Mouse (Mus musculus) bone marrow, adult 2 months (tissue): ENCODE results near the gene Ttc14. TPM values are rescaled to one million over a fixed set of nuclear protein-coding genes. Genes with fewer than 3 reads are reported as not detected.

Experiments
- H3K27ac ChIP-seq: fragments of 200-500 bp; 2 replicates; pipeline ENCODE4 v1.5.1; 2012; ENCODE audit warnings: low read depth, mild to moderate bottlenecking, control low read depth, inconsistent platforms, low read length; ENCODE audit not compliant: control insufficient read depth, poor library complexity, insufficient read depth
- H3K4me1 ChIP-seq: fragments of 200-500 bp; 2 replicates; pipeline ENCODE4 v1.6.1; 2011; ENCODE audit warnings: low read length; ENCODE audit not compliant: control insufficient read depth, insufficient read depth
- H3K4me3 ChIP-seq: fragments of 200-500 bp; replicated peaks from 2 replicates; pipeline ENCODE3; 2011; ENCODE audit warnings: mild to moderate bottlenecking, low read depth, low read length, control low read depth; ENCODE audit not compliant: control insufficient read depth
- CTCF ChIP-seq: fragments of 200-500 bp; IDR thresholded peaks from 2 replicates; pipeline ENCODE4 v1.5.1; 2011; ENCODE audit warnings: low read length, control low read depth; ENCODE audit not compliant: control insufficient read depth, insufficient read depth
- POLR2A ChIP-seq: fragments of 200-500 bp; IDR thresholded peaks from 2 replicates; pipeline ENCODE4 v1.6.1; 2011; ENCODE audit warnings: low read depth, mild to moderate bottlenecking, control low read depth, low read length, borderline replicate concordance; ENCODE audit not compliant: control insufficient read depth
- WGBS: fragments of 180-500 bp; shearing (Covaris S2); methylation state at CpG from one replicate; pipeline ENCODE4 v1.1.7; 2018; 5-methylcytosine and 5-hydroxymethylcytosine counted together
- polyA plus RNA-seq: library from polyadenylated mRNA; stranded (reverse); fragments of >200 nt; gene quantifications from 2 replicates; pipeline ENCODE4 v1.2.4, GENCODE M21; 2011; ENCODE audit warnings: low replicate concordance; ENCODE audit not compliant: missing spikeins, insufficient read depth, insufficient read length

The Ttc14 gene
- polyA plus RNA-seq: 17.1 and 22.1 TPM in 2 replicates

DNA sequence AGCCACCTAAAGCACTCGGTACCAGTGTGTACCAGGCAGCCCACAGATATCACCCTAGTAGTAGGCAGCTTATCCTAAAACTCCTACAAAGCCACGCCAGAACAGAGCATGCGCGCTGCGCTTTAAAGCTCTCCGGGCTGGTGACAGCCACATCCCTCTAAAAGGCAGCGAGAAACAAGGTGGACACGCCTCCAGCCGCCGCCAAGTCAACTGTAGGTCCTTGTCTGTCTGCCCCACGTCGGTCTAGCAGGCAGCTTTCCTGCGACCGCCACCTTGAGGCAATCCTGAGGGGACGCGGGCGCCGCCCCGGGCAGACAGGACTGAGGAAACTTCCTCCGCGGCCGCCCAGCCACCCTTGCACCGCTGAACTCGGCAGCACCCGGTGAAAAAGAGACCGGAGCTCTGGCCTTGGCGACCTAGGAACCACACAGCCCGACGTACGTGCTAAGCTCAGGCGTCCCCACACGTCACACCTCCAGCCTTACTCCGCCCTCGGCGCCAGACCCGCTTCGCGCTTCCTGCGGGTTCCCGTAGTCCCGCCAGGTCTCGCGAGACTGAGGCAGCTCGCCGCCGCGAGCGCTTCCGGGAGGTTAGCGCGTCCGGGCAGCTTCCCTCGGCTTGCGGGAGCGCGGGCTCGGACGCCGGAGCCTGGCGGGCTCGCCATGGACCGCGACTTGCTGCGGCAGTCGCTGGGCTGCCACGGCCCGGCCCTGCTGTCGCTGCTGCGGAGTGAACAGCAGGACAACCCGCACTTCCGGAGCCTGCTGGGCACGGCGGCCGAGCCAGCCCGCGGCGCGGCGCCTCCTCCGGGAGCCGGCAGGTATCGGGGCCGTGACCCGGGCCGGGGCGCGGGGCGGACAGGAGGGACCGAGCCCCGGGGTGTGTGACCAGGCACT, at the start of gene Ttc14:
TSS of gene Ttc14 (plus strand) at position 216 of the 896 bp plus-strand sequence.
- no peaks in the 10 kb centered on the region for H3K4me1 ChIP-seq
- WGBS: under 1% methylated on average over 90 of the region's 90 CpGs
- H3K4me3 ChIP-seq: peak within 1 kb of the TSS; percentile 96
- H3K27ac ChIP-seq: peak within 1 kb of the TSS; percentile 100
- TF ChIP-seq POLR2A: peak; percentile 94; the same call in 1 of the 2 replicates
- TF ChIP-seq CTCF: peak; percentile 18; the same call in 1 of the 2 replicates

DNA sequence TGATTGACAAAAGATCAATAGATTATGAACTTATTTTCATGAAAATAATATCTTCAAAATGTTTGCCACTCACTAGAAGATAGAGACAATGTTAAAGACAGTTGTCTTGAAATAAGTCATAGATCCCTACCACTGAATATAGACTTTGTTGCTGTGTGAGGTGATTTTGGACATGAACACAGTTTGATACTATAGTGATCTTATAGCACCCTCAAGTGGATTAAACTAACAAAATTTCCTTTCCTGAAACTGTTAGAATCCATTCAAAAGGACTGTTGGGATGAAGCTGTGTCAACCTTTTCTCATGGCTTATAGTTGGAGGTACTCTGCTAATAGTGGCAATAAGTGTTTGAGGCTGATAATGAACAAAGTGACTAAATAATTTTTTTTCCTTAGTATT, 8.7 kb upstream of the Ttc14 start:
- Histone ChIP-seq H3K27ac (no peak overlapping the region), H3K4me3 (no peak overlapping the region), H3K4me1 (no peaks in the 10 kb centered on the region)
- TF ChIP-seq POLR2A (no peak), CTCF (no peak)

DNA sequence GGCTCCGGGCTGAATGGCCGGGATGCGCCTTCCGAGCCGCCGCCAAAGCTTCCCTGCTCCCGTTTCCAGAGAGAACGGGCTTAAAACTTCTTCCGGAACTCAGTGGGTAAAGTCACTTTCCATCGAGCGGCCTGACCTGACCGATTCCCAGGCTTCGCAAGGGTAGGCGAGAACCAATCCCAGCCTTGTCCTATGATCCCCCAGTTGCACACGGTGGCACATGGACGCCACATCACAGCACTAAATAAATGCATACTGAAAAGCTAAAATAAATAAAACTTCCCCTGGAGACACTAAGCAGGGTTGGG, 835 bp downstream of the Ttc14 start:
- whole genome bisulfite sequencing: under 1% methylated on average over 16 of the region's 16 CpGs
- no peaks in the 10 kb centered on the region for H3K4me1 ChIP-seq
- TF ChIP-seq POLR2A (no peak), CTCF (no peak)
- H3K4me3 ChIP-seq: peak overlapping the region; percentile 96
- peak overlapping the region; percentile 100 for H3K27ac ChIP-seq

DNA sequence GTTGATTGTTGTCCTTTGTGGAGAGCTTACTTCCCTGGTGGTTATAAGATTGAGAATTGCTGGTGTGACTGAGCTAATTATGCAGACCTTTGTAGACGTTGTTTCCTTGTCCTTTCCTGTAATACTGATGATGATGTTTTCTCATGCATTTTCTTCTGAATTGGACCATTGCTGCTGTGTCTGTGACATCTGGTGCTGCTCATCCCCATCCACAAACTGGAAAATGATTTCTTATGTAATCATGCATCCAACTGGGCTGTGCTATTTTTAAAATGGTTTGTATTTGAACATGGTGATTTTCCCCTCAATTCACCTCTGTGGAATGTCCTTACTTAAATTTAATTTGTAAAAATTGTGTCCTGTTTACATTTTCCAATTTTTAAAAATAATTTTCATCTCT, 7.5 kb downstream of the Ttc14 start:
- TF ChIP-seq POLR2A: no peak
- no peak for TF ChIP-seq CTCF
- 89% methylated on average over 1 of the region's 1 CpGs for WGBS
- Histone ChIP-seq H3K27ac (no peak overlapping the region), H3K4me3 (no peak overlapping the region), H3K4me1 (no peaks in the 10 kb centered on the region)

DNA sequence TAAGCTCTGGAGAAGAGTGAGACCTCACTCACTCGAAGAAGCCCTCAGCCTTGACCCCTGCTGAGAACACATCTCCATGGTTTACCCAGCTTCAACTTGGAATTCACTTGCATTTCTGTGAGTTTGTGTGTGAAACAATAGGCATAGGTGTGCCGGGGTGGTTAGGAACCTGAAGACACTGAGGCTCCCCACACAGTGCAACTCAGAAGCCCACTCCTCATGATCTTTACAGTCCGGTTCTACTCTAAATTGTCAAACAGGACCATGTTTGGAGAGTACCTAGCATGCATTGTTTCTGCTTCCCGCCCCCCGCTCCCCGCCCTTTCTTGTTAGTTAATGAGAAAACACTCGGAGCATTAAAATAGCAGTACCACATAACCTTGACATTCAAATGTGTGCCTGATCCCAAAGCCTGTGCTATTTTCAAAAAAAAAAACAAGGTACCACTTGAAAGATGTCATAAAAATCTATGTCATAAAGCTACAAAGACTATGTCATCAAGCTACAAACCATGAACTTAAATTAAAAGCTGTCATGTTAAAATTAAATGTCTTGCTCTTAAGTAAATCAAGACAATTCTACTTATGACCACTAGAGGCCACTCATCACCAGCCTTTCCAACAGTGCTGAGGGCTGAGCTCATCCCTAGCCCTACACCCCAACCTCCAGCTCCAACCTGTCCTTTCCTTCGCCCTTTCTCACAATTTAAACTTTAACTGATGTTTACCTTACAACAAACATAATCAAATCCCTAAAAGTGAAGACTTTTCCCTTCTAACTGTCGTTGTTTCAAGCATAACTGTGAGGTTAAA, 24.7 kb downstream of the Ttc14 start:
- TF ChIP-seq CTCF: peak; percentile 69
- TF ChIP-seq POLR2A: no peak
- Histone ChIP-seq H3K4me1 (no peaks in the 10 kb centered on the region), H3K27ac (no peak overlapping the region), H3K4me3 (no peak overlapping the region)
- 50% methylated on average over 9 of the region's 9 CpGs for WGBS

DNA sequence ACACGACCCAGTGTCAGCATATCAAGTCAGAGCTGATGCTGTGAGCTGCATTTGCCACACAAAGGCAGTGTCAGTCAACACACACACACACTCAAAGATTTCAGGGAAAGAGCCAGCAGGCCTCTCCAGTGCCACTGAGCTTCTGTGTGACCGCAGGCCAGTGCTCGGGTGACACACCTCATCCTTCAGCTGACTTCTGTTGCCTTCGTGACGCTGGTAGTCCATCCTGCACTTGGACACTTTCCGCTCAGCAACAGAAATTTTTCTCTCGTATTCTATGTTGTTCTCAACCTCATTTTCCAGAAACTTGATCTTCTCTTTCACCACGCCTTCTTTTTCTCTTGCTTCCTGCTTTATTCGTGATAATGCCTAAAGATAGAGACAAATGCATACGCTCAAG, 32.7 kb downstream of the Ttc14 start:
- TF ChIP-seq CTCF (no peak), POLR2A (no peak)
- H3K4me3 ChIP-seq: no peak overlapping the region
- H3K4me1 ChIP-seq: no peaks in the 10 kb centered on the region
- 80% methylated on average over 10 of the region's 10 CpGs for WGBS
- H3K27ac ChIP-seq: no peak overlapping the region

DNA sequence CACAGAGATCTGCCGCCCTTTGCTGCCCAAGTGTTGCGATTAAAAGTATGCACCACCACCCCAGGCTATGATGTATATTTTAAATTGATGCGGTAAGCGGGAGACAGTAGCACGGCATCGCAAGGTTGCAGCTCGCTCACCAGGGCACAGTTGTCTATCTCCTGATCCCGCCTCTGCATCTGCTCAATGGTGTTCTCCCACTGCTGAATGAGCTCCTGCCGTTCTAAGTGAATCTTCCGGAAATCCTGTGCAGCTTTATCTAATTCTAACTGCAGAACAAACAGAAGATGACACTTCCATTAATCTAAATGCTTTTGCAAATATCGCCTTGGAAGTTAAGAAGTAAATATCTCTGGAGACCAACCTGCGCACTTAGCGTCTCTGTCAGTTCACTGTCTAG, 36.9 kb downstream of the Ttc14 start:
- Histone ChIP-seq H3K27ac (no peak overlapping the region), H3K4me1 (no peaks in the 10 kb centered on the region), H3K4me3 (no peak overlapping the region)
- WGBS: 88% methylated on average over 13 of the region's 13 CpGs
- TF ChIP-seq POLR2A (no peak), CTCF (no peak)

DNA sequence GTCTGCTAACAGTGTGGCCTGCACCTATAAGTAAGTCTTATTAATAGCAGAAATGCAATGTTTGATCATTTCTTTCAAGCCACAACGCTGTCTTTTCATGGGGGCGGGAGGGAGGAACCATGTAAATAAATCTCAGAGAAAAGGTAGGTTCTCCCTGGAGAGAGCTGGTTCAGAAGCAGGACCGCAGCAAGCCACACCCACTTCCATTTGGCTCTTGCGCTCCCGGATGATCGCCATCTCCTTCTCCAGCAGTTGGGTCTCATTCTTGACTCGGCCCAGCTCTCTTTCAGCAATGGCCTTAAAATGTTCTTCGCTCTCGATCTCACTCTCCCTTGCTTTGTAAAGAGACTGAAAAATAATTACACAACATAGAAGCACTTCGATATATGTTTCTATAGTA, 39.2 kb downstream of the Ttc14 start:
- Histone ChIP-seq H3K27ac (no peak overlapping the region), H3K4me3 (no peak overlapping the region), H3K4me1 (no peaks in the 10 kb centered on the region; the same call in 1 of the 2 replicates)
- 53% methylated on average over 10 of the region's 10 CpGs for WGBS
- no peak for TF ChIP-seq POLR2A
- no peak for TF ChIP-seq CTCF
